Mouse (Mus musculus) adrenal gland, postnatal 25 days (tissue): ENCODE data around the gene Retreg1. TPM values are rescaled to one million over a fixed set of nuclear protein-coding genes. Genes with fewer than 3 reads are reported as not detected.

Experiments used
- DNase-seq: peaks from one replicate; pipeline ENCODE4 v3.0.0; 2021; ENCODE audit warnings: mixed read lengths
- microRNA-seq, 2 experiments: library from miRNA; unstranded; fragments of <30 nt; microRNA quantifications; one replicate each; pipeline ENCODE4 v1.2.0; 2021
- total RNA-seq: library from RNA; stranded (reverse); gene quantifications from 2 replicates; pipeline ENCODE4 v1.2.3, GENCODE M21; 2021

Retreg1 gene
- total RNA-seq, 1 experiment from 2014 or later, result 40.7 TPM

DNA sequence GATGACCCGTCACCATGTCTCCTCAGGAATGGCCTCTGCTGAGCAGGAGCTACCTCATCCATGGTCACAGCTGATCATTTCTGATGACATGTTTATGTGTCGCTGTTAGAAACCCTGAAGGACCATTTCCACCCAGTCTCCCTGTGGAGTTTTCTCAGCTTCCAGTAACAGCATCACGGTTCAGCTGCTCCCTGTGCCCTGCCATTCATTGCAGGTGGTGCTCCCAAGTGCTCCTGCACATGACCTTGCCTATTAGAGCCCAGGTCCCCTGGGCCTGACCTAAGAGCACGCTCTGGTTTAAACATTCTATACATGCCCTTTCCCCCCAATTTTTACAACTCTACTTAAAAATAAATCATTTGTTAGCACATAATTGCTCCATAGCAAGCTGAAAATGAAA, 169.9 kb downstream of the Retreg1 start:
- no peak for DNase-seq

DNA sequence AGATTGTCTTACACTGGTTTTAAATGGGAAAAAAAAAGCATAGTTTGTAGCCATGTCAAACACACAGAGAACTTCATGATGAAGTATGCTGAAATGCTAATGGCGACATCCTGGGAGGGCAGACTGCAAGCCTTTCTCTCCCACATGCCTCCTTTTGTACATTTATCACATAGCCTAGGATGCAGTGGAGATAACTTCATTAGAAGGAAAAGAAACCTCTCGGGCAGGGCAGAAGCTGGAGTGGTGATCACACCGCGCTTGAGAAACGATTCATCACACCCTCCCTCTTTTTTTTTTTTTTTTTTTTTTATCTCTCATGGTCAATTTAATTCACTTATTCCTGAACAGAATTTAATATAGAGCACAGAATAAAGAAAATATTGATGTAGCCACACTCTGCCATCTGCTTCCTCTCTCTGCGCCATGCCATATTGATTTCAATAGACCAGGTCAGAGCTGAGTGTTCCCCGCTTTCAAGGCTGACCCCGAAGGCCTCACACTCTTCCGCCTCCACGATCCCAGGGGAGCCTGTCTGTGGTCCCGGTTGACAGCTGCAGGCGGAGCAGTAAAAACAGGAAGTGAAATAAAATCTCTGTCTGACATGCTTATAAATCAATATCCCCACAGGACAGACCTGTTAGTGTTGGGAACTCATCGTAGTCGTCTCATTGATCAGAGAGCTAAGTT, 173.1 kb downstream of the Retreg1 start:
- peak; percentile 29 for DNase-seq

DNA sequence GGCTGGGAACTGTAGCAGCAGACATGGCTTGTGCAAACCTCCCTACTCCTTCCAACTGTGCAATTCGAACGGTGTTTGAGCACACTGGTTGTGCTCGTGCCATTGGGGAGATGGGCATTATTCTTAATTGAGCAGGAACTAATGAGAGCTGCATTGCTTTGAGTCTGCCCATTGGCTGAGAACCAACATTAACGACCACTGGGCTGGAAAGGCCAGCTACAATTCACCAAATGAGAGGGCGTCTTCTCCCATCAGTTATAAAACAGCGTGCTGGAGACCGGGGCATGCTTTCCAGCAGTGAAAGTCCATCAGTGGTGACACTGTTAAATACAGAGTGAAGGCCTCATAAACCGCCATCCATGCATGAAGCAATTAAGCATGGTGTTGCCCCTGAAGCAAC, 178.7 kb downstream of the Retreg1 start:
- DNase-seq, result no peak

DNA sequence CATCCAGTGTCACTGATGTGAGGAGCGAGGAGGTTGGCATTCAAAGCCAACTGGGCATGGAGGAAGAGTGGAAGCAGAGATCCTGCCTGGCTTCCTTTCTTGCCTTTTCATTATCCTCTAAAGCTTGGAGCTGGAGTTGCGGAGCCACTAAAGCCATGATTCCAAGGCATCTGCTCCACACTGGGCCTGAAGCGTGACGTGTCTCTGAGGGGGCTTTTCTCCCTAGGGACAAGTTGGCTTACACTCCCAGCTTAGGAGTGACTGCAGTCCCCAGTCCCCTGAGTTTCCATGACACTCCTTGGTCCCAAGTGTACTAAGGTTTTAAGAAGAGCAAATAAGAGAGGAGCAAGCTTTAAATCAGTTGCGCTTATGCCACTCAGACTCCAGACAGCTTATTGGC, 179.7 kb downstream of the Retreg1 start:
- DNase-seq, result no peak

Small RNA genes within 50 kb of the gene (microRNA-seq; reads per million reads assigned to microRNA genes)
- 0 to 0.69 reads per million in 2 experiments for gene Mir7212

Other genes with a start within 250 kb of the Retreg1 start
- 92.8 and 107 TPM in 2 replicates for gene Myo10, start 220.7 kb upstream of the Retreg1 start, total RNA-seq
- gene Zfp622, start 141.2 kb downstream of the Retreg1 start, total RNA-seq, result 36.5 and 42.5 TPM in 2 replicates